Mouse (Mus musculus) midbrain, postnatal 0 days (tissue): Measurements from ENCODE around the gene Tpi1. TPM values are rescaled to one million over a fixed set of nuclear protein-coding genes. Genes with fewer than 3 reads are reported as not detected.

ENCODE experiments used
- ATAC-seq: fragments of 200-750 bp; cut with Nextera tagmentation; 2 replicates; pipeline ENCODE4 v1.8.0; 2017; ENCODE audit warnings: moderate number of reproducible peaks, mild to moderate bottlenecking, moderate TSS enrichment, moderate library complexity; ENCODE audit not compliant: low FRiP score
- DNase-seq: peaks from one replicate; pipeline ENCODE4 v3.0.0-alpha.2; 2015; ENCODE audit warnings: low spot score
- H3K27ac ChIP-seq: fragments of 300-500 bp; sonication (generic); 2 replicates; pipeline ENCODE4 v1.5.1; 2014; ENCODE audit warnings: low read depth, mild to moderate bottlenecking, low read length, mixed read lengths
- H3K27me3 ChIP-seq: fragments of 300-500 bp; sonication (generic); 2 replicates; pipeline ENCODE4 v1.6.1; 2014; ENCODE audit warnings: low read length, control low read depth, mixed read lengths; ENCODE audit not compliant: insufficient read depth
- H3K36me3 ChIP-seq: fragments of 300-500 bp; sonication (generic); 2 replicates; pipeline ENCODE4 v1.6.1; 2014; ENCODE audit warnings: low read length, control low read depth, mixed read lengths; ENCODE audit not compliant: insufficient read depth
- H3K4me1 ChIP-seq: fragments of 300-500 bp; sonication (generic); 2 replicates; pipeline ENCODE4 v1.6.1; 2014; ENCODE audit warnings: mild to moderate bottlenecking, control low read depth, antibody characterized with exemption, low read length, mixed read lengths; ENCODE audit not compliant: insufficient read depth
- H3K4me2 ChIP-seq: fragments of 300-500 bp; sonication (generic); 2 replicates; pipeline ENCODE4 v1.6.1; 2014; ENCODE audit warnings: low read depth, mild to moderate bottlenecking, low read length, mixed read lengths; ENCODE audit not compliant: poor library complexity, severe bottlenecking
- H3K4me3 ChIP-seq: fragments of 300-500 bp; sonication (generic); 2 replicates; pipeline ENCODE4 v1.5.1; 2014; ENCODE audit warnings: low read depth, mild to moderate bottlenecking, low read length, moderate library complexity
- H3K9ac ChIP-seq: fragments of 300-500 bp; sonication (generic); replicated peaks from 2 replicates; pipeline ENCODE4 v1.6.1; 2014; ENCODE audit warnings: mild to moderate bottlenecking, low read length, moderate library complexity, mixed read lengths; ENCODE audit not compliant: poor library complexity, severe bottlenecking
- H3K9me3 ChIP-seq: fragments of 300-500 bp; sonication (generic); 2 replicates; pipeline ENCODE4 v1.6.1; 2016; ENCODE audit warnings: low read length, control low read depth
- CTCF ChIP-seq: IDR thresholded peaks from 2 replicates; pipeline ENCODE4 v1.5.1; 2016; ENCODE audit warnings: antibody characterized with exemption, mild to moderate bottlenecking
- WGBS: fragments of 180-500 bp; shearing (Covaris S2); extraction: QIAGEN DNeasy Blood & Tissue Kit; methylation state at CpG from one replicate; pipeline ENCODE4 v1.1.7; 2014; 5-methylcytosine and 5-hydroxymethylcytosine counted together
- polyA plus RNA-seq: library from polyadenylated mRNA; unstranded; fragments of >200 nt; fragmentation: Nextera tagmentation; extraction: Ambion mirVana; gene quantifications from 2 replicates; pipeline ENCODE4 v1.2.1, GENCODE M21; 2015
- total RNA-seq: library from RNA; depleted of rRNA; stranded (reverse); fragments of >200 nt; gene quantifications from 2 replicates; pipeline ENCODE4 v1.2.3, GENCODE M21; 2014

Gene Tpi1
- total and polyA plus RNA-seq, 2 experiments from 2014 or later = 392 to 415 TPM

- H3K4me2 ChIP-seq = no peak overlapping the region
- peaks cover 11% of the 10 kb centered on the region for H3K4me1 ChIP-seq
- peaks cover 63% of the 10 kb centered on the region for H3K36me3 ChIP-seq
- H3K27me3 ChIP-seq = no peaks in the 10 kb centered on the region
- no peak overlapping the region for H3K27ac ChIP-seq
- no peak for ATAC-seq
- no peak for TF ChIP-seq CTCF
- no peaks in the 10 kb centered on the region for H3K9me3 ChIP-seq
- no peak for DNase-seq
- H3K9ac ChIP-seq = no peak overlapping the region
- H3K4me3 ChIP-seq = no peak overlapping the region
- WGBS = 95% methylated on average over 11 of the region's 11 CpGs
These were observed 3.0 kb upstream of the Tpi1 start for GRCm38 (mm10) chr6:124817125-124817524.

DNA sequence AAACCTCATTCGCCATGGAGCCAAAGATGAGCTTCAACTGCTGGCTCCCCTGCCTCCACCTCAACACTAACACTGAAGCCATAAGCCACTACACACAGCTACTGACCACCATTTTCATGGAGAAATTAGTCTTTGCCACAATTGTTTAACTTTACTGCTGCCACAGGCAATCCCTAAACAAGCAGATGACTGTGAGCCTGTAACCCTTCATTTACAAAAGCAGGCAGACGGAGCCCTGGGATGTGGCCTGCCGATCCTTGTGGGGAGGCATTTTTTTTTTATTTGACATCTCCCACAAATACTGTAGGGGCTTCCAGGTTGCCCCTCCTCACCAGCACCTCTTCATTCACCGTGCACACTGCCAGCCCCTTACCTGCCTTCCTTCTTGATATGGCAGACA is 2.5 kb upstream of the Tpi1 start:
- Histone ChIP-seq H3K27me3 (no peaks in the 10 kb centered on the region), H3K4me1 (peaks cover 12% of the 10 kb centered on the region), H3K27ac (no peak overlapping the region), H3K4me3 (no peak overlapping the region), H3K36me3 (peaks cover 63% of the 10 kb centered on the region), H3K9me3 (no peaks in the 10 kb centered on the region), H3K9ac (no peak overlapping the region), H3K4me2 (no peak overlapping the region)
- WGBS = 92% methylated on average over 4 of the region's 4 CpGs
- TF ChIP-seq CTCF = no peak
- ATAC-seq (no peak), DNase-seq (no peak)

- H3K36me3 ChIP-seq = peaks cover 53% of the 10 kb centered on the region
These were observed 1.0 kb upstream of the Tpi1 start for GRCm38 (mm10) chr6:124814858-124815774.

GRCm38 (mm10) chr6:124814448-124814847 is 352 bp upstream of the Tpi1 start:
- Histone ChIP-seq H3K9me3 (no peaks in the 10 kb centered on the region), H3K27ac (peak overlapping the region; percentile 74; the same call in 1 of the 2 replicates), H3K36me3 (peaks cover 47% of the 10 kb centered on the region), H3K4me1 (peaks cover 14% of the 10 kb centered on the region), H3K4me3 (peak overlapping the region; percentile 61), H3K27me3 (no peaks in the 10 kb centered on the region), H3K4me2 (peak overlapping the region; percentile 87), H3K9ac (no peak overlapping the region)
- ATAC-seq (peak; percentile 35), DNase-seq (peak; percentile 32)
- WGBS = 39% methylated on average over 8 of the region's 8 CpGs
- TF ChIP-seq CTCF = no peak

More at GRCm38 (mm10) chr6:124814858-124815774, 1.0 kb upstream of the Tpi1 start:
- Histone ChIP-seq H3K9ac (0 out of 2 replicates have a peak overlapping the region, but pooled peaks have one; percentile 19), H3K9me3 (no peaks in the 10 kb centered on the region), H3K4me3 (no peak overlapping the region), H3K27ac (no peak overlapping the region), H3K4me2 (peak overlapping the region; percentile 87; the same call in 1 of the 2 replicates), H3K27me3 (no peaks in the 10 kb centered on the region), H3K4me1 (peaks cover 12% of the 10 kb centered on the region)
- ATAC-seq (no peak), DNase-seq (peak; percentile 40)
- TF ChIP-seq CTCF = no peak
- 69% methylated on average over 9 of the region's 9 CpGs for WGBS

- H3K4me2 ChIP-seq = peak overlapping the region; percentile 87
- H3K27me3 ChIP-seq = no peaks in the 10 kb centered on the region
- peak overlapping the region; percentile 71 for H3K9ac ChIP-seq
- H3K36me3 ChIP-seq = peaks cover 41% of the 10 kb centered on the region
- no peak for TF ChIP-seq CTCF
- H3K9me3 ChIP-seq = no peaks in the 10 kb centered on the region
- 0% methylated on average over 18 of the region's 18 CpGs for WGBS
- peak overlapping the region; percentile 61 for H3K4me3 ChIP-seq
- ATAC-seq (peak; percentile 79), DNase-seq (peak; percentile 84)
- peak overlapping the region; percentile 74 for H3K27ac ChIP-seq
- H3K4me1 ChIP-seq = peaks cover 14% of the 10 kb centered on the region
These were observed 600 bp downstream of the Tpi1 start for GRCm38 (mm10) chr6:124813496-124813895.

DNA sequence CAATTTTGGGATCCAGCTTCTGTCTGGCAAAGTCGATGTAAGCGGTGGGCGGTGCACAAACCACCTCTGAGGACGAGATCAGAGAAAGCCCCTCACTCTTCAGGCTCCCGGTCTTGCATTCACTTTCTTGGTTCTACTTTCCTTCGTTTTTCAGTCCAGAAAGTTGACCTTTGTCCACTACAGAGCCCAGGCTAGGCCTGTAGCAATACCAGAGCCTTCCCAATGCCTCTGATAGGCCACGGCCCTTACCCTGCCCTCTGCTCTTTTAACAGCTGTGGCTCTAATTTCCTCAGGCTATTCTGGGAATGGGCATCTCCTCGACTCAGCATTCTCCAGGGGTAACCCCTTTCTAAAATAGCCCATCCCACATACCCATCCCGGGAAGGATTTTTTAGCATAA is 1.2 kb downstream of the Tpi1 start:
- WGBS = 17% methylated on average over 9 of the region's 9 CpGs
- Histone ChIP-seq H3K9me3 (no peaks in the 10 kb centered on the region), H3K27ac (peak overlapping the region; percentile 74), H3K4me2 (peak overlapping the region; percentile 87), H3K36me3 (peaks cover 34% of the 10 kb centered on the region), H3K4me3 (peak overlapping the region; percentile 61), H3K9ac (peak overlapping the region; percentile 71), H3K4me1 (peaks cover 14% of the 10 kb centered on the region), H3K27me3 (no peaks in the 10 kb centered on the region)
- ATAC-seq = no peak
- DNase-seq = no peak
- TF ChIP-seq CTCF = no peak
